Mouse (Mus musculus) left cerebral cortex, postnatal 25 days (tissue): ENCODE results near the gene Mgat4a. TPM values are rescaled to one million over a fixed set of nuclear protein-coding genes. Genes with fewer than 3 reads are reported as not detected.

Experiments
- DNase-seq, 2 experiments: peaks; one replicate each; pipeline ENCODE4 v3.0.0; 2022; ENCODE audit warnings: low spot score in 2 of 2, mixed read lengths in 1 of 2
- intact Hi-C: fragments of 180-260 bp; cut with DNase I; formaldehyde crosslinking; loops from one replicate; pipeline ENCODE4 v1.15.1; 2025
- total RNA-seq, 2 experiments: library from RNA; stranded (reverse); gene quantifications; 2 replicates each; pipeline ENCODE4 v1.2.3; 2021

The Mgat4a gene
- total RNA-seq: 10 to 100 TPM; 29.4 to 33.0 TPM

DNA sequence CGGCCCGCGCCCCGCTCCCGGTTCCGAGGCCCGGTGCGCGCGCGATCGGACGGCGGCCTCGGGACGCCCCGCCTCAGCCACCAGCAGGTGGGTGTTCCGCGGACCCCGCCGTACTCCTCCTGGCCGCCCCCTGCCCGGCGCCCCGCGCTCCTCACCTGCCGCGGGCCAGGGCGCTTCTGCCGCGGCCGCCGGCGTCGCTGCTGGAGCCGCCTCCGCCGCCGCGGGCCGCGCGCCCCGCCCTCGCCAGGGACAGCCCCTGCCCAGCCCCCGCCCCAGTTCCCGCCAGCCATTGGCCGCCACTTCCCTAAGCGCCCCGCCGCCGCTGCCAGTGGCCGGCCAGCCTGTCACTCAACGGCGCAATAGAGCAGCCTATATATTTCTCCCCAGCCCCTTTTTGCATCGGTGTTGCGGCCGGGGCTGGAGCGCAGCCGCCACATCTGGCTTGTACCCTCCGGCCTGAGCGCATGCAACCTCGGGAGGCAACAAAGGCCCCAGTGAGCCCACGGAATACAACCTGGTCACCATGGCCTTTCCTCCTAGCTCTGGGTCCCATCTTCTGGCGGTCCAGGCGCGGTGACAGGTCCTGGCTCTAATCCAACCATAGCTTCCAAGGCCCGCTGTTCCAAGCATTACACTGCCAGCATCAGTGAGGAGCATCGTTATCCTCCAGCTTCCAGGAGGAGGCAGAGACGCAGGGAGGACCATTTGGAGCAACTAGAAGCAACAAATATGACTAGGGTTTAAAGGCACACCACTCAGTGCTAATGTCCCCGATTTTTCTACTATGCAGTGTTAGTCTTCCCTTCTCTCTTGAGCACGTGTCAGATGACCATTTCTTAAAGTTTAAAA, at the start of gene Mgat4a:
Gene Mgat4a, minus strand, starts transcription at position 207 of the 849 bp plus-strand sequence.
- intact Hi-C loops: loop anchor here (5.0 kb wide), 1 partner anchor 86 kb away; no protein-coding TSS in a partner anchor

DNA sequence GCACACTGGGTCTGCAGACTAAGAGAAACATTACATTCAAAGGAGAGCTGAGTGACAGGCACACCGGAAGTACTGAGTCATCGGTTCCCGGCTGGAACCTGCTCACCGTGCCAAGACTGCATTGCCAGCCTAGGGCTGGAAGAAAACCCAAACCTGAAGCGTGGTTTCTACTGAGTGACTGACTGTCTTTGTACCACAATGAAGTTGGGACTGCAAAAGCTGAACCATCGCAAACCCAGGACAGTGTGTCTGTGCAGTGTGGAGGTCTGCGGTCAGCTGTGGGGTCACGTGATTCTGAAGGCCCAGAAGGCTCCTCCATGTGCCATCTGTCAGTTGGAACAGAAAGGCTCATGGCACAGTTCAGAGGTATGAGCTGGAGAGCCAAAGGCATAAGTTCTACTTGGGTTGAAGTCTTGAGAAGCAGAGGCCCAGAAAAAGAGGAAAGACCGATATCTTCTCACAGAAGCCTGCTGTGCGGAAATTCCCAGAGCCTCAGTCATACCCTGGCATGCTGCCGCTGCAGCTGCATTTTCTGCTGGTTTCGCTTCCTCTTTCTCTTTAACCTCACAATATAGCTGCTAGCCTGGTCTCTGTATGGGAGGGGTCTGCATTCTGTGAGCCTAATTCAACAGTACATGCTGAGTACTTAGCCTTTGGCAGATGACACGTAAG, 45.1 kb upstream of the Mgat4a start:
- intact Hi-C loops: no loop called here
- DNase-seq: peak; percentile 40 to 74

More for the DNA sequence above, at the start of gene Mgat4a:
- DNase-seq: peak; percentile 91 to 96

DNA sequence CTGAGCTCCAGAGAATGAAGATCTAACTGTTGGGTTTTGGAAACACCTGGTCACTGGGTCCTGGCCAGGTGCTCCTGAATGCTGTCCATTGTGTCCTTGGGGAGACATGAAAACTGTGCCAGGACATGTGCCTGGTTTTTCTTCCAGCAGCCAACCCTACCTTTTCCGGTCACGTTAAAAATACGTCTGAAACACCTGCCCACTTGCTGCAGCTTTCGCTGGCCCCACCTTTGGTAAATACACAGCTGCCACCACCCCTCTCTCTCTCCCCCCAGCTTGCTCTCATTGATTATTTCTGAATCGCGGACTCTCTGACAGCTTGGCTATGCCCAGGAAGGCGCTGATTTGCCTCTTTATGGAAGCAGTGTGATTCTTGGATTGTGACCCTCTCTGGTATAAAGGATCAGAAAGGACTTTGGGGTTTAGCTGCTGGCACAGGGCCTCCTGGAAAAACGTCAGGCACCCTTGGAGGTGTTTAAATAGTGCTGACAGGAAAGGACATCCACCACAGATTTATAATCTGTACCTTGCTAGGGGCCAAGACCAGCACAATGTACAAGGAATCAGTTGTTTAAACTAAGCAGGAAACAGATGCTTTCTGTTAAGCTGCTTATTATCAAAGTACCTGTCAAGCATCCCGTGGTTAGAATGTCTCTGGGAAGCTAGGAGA, 43.1 kb upstream of the Mgat4a start:
- intact Hi-C loops: no loop called here
- no peak for DNase-seq

DNA sequence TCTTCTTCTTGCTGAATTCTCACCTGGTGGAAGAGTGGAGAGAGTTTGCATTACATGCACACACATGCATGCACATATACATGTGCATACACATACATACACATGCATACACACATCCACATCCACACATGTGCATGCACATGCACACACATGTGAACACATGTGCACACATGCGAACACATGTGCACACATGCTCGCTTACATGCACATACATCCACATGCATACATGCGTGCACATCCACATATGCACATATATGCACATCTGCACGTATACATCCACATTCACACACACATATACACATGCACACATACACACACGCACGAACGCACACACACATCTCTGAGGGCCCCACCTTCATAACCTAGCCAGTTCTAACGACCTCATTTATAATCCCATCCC, 42.4 kb upstream of the Mgat4a start:
- no peak for DNase-seq
- intact Hi-C loops: no loop called here

DNA sequence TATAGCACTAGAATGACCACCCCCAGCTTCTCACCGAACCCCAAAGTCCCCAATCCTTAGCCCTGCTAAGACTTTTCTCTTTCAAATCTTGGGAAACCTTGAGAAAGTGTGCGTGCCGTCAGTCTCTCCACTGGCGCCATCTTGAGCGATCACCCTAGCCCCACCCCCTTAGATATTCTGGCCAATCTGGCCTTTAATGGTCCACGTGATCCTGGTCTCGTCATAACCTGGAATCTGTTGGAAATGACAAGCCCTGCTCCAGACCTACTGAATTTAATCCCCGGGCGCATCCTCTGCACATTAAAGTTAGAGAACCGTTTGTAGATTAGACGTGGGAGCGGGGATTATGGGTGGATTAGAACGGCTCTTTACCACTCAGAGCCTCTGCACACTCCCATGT, 38.9 kb upstream of the Mgat4a start:
- DNase-seq: no peak
- intact Hi-C loops: no loop called here

DNA sequence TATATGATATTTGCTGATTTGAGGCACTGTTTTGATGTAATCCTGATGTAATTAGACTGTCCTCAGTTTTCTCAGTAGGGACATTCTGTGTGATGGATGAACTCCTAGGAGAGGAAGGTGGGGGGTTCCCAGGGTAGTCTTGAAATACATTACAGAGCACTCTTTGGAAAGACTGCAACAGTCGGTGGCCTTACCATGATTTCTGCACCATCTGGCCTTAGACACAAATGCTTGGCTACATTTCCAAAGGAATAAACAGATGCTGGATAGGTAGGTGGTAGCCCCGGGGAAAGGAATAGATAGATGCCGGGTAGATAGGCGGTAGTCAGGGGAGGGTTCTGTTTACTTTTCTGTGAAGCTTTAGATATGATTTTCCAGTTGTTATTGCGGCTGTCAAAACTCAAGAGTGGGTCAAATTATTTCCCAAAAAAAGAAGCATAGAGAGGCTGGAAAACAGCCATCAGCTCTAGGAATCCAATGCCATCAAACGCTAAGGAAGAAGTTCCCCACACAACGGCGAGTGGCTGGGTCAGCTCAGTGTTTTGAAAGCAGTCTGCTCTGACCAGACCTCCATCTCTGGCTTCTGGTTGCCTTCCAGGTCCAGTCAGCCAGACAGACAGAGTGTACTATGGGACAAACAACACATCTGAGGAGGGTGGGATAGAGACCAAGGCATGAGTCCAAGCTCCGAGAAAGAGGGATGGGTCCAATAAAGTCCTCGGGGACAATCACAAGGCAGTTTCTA, 31.9 kb upstream of the Mgat4a start:
- intact Hi-C loops: no loop called here
- DNase-seq: no peak

DNA sequence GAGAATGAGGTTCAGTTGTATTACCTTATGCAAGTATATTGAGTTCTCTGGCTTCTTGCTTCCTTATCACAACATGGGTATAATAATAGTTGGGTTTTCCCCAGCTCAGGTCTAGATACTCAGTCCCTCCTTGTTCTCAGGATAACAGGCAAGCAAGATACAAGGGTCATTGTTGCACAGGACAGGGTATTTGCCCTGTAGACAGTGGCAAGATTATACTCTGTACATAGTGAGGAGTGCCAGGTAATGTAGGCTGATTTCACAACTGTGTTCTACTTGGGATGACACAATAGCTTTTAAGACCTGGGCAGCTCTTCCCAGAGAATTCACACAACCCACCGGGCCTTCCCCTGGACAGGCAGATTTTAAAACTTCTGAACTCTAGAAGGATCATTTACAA, 27.6 kb upstream of the Mgat4a start:
- intact Hi-C loops: no loop called here

DNA sequence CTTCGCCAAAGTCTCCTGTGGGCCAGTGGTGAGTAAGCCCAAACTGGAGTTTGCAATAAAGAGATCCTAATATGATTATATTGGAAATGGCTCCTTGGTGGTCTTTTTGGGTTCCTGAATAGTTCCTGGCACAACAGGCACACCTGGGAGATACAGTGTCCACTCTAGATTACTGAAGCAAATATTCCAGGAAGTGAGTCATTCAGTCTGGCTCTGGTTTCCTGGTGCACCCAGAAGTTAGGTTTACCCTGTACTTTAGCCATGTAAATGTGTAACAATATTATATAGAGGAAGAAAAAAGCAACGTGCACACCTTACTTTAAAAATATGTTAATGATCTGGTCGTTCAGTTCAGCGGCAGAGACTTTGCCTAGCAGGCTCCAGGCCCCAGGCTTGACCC, 25.9 kb upstream of the Mgat4a start:
- intact Hi-C loops: no loop called here

More for the DNA sequence above, 27.6 kb upstream of the Mgat4a start:
- no peak for DNase-seq

DNA sequence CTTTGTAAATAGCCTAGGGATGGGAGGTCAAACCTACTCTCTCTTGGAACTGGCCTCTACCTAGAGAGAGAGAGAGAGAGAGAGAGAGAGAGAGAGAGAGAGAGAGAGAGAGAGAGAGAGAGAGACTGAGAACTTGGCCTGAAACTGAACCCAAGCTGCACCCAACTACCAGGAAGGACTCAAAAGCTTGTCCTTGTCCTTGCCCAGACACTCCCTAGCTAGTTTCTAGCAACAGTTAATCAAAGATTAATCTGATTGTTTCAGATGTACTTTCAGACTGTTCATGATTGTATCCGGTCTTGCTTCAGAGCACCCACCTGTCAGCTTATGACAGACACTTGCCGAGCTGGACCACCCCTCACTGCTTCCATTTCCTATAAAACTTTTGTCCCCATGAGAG, 25.5 kb upstream of the Mgat4a start:
- DNase-seq: no peak
- intact Hi-C loops: no loop called here

More for the DNA sequence above, 25.9 kb upstream of the Mgat4a start:
- DNase-seq: no peak

DNA sequence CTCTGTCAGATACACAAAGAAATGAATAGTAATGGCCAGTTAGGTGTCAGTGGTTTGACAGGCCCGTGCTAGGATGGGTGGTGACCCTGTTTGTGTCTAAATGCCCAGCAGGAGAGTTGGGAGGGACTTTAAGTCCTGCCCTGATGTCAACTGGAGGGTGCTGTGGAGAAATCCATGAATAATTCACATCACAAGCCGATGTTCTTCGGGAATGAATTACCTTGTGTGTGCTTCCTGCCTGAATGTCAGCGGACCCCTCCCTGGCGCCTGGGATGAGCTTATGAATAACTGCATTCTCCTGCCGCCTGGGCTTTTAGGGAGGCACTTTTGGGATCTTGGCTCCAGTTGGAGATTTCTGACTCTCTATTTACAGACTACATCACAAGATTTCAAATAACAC, 24.6 kb upstream of the Mgat4a start:
- DNase-seq: peak in 1 of 2 experiments; percentile 8

DNA sequence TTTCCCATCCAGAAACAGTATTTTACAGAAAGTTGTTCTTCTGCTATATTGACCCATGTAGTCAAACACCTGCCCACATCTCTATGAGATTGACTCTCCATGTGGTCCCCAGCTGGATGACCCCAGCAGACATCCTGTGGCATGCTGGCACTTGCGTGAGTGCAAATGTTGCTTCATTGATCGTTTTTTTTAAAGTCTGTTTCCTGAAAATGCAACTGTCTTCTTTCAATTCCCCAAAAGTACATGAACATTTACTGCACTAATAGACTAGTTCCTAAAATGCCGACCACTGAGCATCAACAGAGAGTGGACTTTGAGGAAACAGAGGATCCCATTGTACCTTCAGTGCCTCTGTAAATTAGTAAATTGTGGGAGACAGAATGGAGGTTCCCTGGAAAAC, 21.1 kb upstream of the Mgat4a start:
- DNase-seq: peak in 1 of 2 experiments; percentile 21
- intact Hi-C loops: no loop called here

More for the DNA sequence above, 24.6 kb upstream of the Mgat4a start:
- intact Hi-C loops: no loop called here

DNA sequence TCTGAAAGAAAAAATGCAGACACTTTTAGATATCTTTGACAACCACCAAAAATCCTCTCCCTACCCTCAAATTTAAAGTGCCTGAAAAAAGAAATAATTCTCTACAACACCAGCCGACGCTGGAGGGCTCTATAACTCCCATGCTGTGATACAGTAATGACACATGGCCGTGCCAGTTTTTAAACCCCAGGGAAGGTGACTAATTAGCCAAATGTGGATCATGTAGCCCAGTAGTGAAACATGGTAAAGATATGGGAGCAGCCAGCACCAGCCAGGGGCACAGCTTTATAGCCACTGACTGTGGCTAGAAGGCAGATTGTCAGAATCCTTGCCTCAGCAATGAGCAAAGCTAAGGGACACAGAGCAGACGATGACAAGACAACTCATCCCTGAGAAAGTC, 19.5 kb upstream of the Mgat4a start:
- DNase-seq: peak in 1 of 2 experiments; percentile 18
- intact Hi-C loops: no loop called here

DNA sequence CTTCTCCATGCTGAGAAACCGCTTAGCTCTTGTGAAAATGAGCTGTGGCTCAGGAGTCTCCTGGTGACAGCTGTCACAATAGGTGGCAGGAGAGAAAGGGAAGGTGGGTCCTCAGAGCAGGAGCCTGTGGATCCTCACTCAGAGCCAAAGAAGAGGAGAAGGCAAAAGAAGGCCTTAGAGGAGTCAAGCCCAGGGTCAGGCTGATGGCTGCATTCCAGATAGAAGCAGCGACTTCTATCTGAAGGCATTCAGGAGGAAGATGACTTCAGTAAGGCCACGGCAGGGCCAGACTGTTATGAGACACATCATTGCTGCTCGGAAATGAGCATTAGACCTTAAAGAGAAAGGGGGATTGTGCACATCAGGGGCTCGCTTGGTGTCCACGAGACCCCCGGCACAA, 11.2 kb upstream of the Mgat4a start:
- intact Hi-C loops: no loop called here
- no peak for DNase-seq

DNA sequence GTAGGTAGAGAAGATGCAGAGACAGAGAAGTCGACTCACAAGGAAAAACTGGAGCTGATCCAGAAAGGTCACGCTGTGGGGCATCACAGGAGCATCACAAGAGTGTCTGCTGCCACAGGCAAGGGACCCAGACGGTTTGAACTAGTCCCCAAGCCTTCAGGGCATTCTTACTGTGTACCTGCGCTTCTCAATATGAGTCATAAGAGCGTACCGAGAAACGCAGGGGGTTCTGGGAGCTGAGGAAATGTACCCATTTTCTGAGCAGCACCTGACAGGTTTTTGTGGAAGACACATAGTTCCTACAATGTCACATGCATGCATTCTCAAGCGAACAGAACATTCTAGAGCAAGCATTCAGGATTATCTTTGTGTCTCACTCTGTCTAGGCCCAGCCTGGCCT, 8.7 kb upstream of the Mgat4a start:
- intact Hi-C loops: no loop called here
- DNase-seq: no peak

DNA sequence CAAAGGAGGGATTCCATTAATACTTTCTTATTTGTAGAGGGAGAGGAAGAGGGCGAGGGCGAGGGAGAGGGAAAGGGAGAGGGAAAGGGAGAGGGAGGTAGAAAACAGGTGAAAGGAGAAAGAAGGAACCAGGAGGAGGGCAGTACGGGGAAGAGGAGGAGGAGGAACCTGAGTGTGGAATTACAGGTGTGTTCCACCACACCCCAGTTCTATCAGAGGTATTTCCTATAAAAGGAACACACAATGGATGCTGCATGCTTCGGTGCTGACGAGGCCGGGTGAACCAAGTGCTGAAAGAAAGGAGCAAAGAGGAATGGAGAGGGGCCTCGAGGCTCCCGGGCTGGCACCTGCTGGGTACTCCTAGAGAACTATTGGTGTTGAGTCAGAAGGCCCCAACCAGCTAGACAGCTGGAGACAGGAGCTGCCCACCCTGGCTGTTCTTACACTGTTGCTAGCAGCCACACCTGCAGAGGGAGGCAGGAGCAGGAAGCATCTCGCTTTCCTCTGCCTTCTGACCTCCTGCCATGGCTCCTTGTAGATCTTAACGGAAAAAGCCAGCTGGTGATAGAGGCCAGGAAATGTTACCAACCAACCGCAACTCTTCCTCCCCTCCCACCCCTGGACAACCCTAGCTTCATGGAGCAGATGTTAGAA, 5.7 kb upstream of the Mgat4a start:
- intact Hi-C loops: no loop called here
- no peak for DNase-seq

DNA sequence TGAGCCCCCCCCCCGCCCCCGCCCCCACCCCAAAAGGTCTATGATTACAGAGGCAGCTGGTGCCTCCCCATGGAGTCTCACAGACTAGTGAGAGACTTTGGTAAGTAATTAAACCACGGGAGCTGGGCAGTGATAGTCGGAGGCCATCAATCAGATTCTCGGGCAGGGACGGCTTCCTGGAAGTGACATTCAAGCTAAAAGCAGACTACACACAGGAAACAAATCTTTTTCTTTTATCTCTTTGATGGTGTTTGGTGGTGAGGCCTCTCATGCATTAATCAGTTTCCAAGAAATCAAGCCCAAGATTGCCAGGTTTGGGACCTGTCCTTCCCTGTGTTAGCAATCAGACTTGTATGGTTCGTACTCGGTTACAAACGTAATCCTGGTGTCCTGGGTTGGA, 3.4 kb upstream of the Mgat4a start:
- DNase-seq: no peak
- intact Hi-C loops: loop anchor here (5.0 kb wide), 1 partner anchor 83 kb away; no protein-coding TSS in a partner anchor

DNA sequence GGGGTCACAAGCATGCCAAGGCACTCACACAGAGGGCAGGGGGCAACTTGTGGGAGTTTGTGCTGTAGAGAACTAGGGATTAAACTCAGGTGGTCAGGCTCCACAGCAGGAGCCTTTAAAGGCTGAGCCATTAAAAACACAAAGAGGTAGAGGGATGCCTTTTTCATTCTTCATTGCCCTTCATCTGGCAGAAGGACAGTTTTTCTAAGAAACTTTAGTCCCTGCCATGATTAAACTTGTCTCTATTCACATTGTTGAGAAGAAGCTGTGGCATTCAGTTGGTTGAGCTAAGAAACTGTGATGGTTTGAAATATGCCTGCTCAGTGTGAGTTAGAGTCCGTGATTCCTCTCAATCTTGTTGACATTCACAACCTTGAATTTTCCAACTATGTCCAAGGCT, 2.2 kb upstream of the Mgat4a start:
- no peak for DNase-seq
- intact Hi-C loops: loop anchor here (5.0 kb wide), 1 partner anchor 84 kb away; no protein-coding TSS in a partner anchor

DNA sequence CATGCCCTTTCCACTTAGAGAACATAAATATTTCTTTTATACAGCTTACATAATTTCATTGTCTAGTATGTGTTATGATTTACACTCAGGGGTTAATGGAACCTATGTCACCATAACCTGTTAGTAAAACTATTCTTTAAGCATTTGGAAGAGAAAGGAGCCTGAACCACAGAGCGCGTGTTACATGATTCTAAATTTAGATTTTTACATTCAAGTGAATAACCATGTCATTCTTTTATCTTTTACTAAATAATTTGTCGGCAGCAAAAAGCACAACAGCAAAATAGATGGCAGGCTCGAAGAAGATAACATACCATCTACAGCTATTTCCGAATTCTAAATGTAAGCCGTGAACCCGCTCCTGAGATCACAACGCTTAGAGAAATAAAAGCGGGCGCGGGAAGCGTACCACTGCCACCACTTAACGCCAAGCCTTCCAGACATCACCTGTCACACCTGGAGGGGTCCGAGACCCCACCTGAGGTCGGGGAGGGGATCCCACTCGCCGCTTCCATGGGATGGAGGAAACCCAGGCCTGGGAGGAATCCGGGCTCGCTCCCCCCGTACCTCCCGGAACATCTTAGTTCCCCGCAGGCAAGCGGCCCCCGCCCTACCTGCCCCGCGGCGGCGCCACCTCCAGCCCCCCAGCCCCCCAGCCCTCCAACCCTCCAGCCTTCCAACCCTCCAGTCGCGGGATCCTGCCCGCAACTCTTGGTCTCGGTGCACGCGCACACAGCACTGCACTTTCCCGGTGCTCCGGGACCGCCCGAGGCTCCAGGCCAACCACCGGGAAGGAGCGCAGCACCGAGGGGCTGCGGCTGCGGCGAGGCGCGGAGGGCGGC, 627 bp downstream of the Mgat4a start:
- intact Hi-C loops: loop anchor here (5.0 kb wide), 1 partner anchor 87 kb away; no protein-coding TSS in a partner anchor
- peak; percentile 11 to 22 for DNase-seq
